Mouse (Mus musculus) CH12.LX (cell line): Measurements from ENCODE around the gene Fbxl17. TPM values are rescaled to one million over a fixed set of nuclear protein-coding genes. Genes with fewer than 3 reads are reported as not detected.

Experiments used
- DNase-seq: peaks from one replicate; pipeline ENCODE4 v3.0.0-alpha.2; 2013; ENCODE audit errors: extremely low read depth
- H3K27ac ChIP-seq: 2 replicates; pipeline ENCODE4 v1.5.1; 2012; ENCODE audit warnings: low read depth, mild to moderate bottlenecking, control low read depth, moderate library complexity; ENCODE audit not compliant: insufficient read depth
- H3K27me3 ChIP-seq: replicated peaks from 2 replicates; pipeline ENCODE3; 2012; ENCODE audit warnings: inconsistent platforms
- H3K36me3 ChIP-seq, 2 experiments: replicated peaks in 1 of 2; 2 replicates each; pipeline versions ENCODE3 to v1.6.1; 2012; ENCODE audit warnings: inconsistent platforms in 1 of 2, low read length in 1 of 2, mild to moderate bottlenecking in 1 of 2, mixed read lengths in 1 of 2, moderate library complexity in 1 of 2; ENCODE audit not compliant: control insufficient read depth in 1 of 2, insufficient read depth in 1 of 2
- H3K4me1 ChIP-seq, 2 experiments: 2 replicates each; pipeline ENCODE4 v1.6.1; 2012; ENCODE audit warnings: inconsistent platforms in 1 of 2, moderate library complexity in 1 of 2; ENCODE audit not compliant: insufficient read depth in 2 of 2, control insufficient read depth in 1 of 2
- H3K4me2 ChIP-seq: 2 replicates; pipeline ENCODE4 v1.6.1; 2012; ENCODE audit warnings: low read depth, mild to moderate bottlenecking, control low read depth; ENCODE audit not compliant: poor library complexity, insufficient read depth, severe bottlenecking
- H3K4me3 ChIP-seq, 3 experiments: fragments of 150-350 bp in 1 of 3; sonication (generic) in 1 of 3; replicated peaks in 1 of 3; 2 replicates each; pipeline versions ENCODE3 to v1.5.1; 2011 to 2012; ENCODE audit warnings: low read depth in 2 of 3, low read length in 2 of 3, mild to moderate bottlenecking in 2 of 3, moderate library complexity in 2 of 3, control low read depth in 1 of 3, improper control_type of control experiment in 1 of 3, inconsistent platforms in 1 of 3, mixed read lengths in 1 of 3; ENCODE audit not compliant: poor library complexity in 1 of 3
- H3K79me2 ChIP-seq: replicated peaks from 2 replicates; pipeline ENCODE4 v1.6.1; 2012; ENCODE audit warnings: mild to moderate bottlenecking, moderate library complexity; ENCODE audit not compliant: control insufficient read depth, poor library complexity, insufficient read depth, severe bottlenecking; ENCODE audit errors: extremely low read depth
- H3K9ac ChIP-seq: 2 replicates; pipeline ENCODE4 v1.6.1; 2012; ENCODE audit warnings: low read depth, mild to moderate bottlenecking, control low read depth, moderate library complexity; ENCODE audit not compliant: insufficient read depth
- H3K9me3 ChIP-seq: replicated peaks from 2 replicates; pipeline ENCODE3; 2012; ENCODE audit warnings: low read length, inconsistent platforms, mixed read lengths
- CHD2 ChIP-seq: IDR thresholded peaks from 2 replicates; pipeline ENCODE4 v1.6.1; 2011; ENCODE audit warnings: low read length, improper control_type of control experiment
- CTCF ChIP-seq, 2 experiments: IDR thresholded peaks in 1 of 2; conservative IDR thresholded peaks in 1 of 2; 2 replicates each; pipeline ENCODE4 v1.5.1; 2011 to 2012; ENCODE audit warnings: low read depth in 2 of 2, low read length in 2 of 2, improper control_type of control experiment in 1 of 2, inconsistent platforms in 1 of 2, mild to moderate bottlenecking in 1 of 2, moderate library complexity in 1 of 2
- KAT2A ChIP-seq: IDR thresholded peaks from 2 replicates; pipeline ENCODE4 v1.6.1; 2012; ENCODE audit warnings: low read length, improper control_type of control experiment, inconsistent platforms; ENCODE audit not compliant: insufficient replicate concordance
- MAFK ChIP-seq: IDR thresholded peaks from 2 replicates; pipeline ENCODE4 v1.6.1; 2011; ENCODE audit warnings: low read length, improper control_type of control experiment; ENCODE audit not compliant: insufficient replicate concordance
- MAZ ChIP-seq: IDR thresholded peaks from 2 replicates; pipeline ENCODE4 v1.6.1; 2012; ENCODE audit warnings: low read depth, mild to moderate bottlenecking, inconsistent platforms, low read length, improper control_type of control experiment, moderate library complexity
- POLR2AphosphoS2 ChIP-seq: IDR thresholded peaks from 2 replicates; pipeline ENCODE4 v1.6.1; 2011; ENCODE audit warnings: low read depth, low read length, improper control_type of control experiment
- TBP ChIP-seq: conservative IDR thresholded peaks from 2 replicates; pipeline ENCODE4 v1.6.1; 2011; ENCODE audit warnings: low read depth, low read length, improper control_type of control experiment
- TCF12 ChIP-seq: IDR thresholded peaks from 2 replicates; pipeline ENCODE4 v1.6.1; 2014; ENCODE audit warnings: low read depth, mild to moderate bottlenecking, inconsistent platforms, low read length, improper control_type of control experiment
- ZC3H11A ChIP-seq: IDR thresholded peaks from 2 replicates; pipeline ENCODE4 v1.6.1; 2012; ENCODE audit warnings: low read depth, mild to moderate bottlenecking, inconsistent platforms, low read length, improper control_type of control experiment
- ZKSCAN1 ChIP-seq: IDR thresholded peaks from 2 replicates; pipeline ENCODE4 v1.6.1; 2012; ENCODE audit warnings: low read depth, inconsistent platforms, low read length, improper control_type of control experiment, borderline replicate concordance
- ZMIZ1 ChIP-seq: IDR thresholded peaks from 2 replicates; pipeline ENCODE4 v1.6.1; 2012; ENCODE audit warnings: low read depth, mild to moderate bottlenecking, inconsistent platforms, low read length, improper control_type of control experiment
- ZNF384 ChIP-seq: IDR thresholded peaks from 2 replicates; pipeline ENCODE4 v1.6.1; 2012; ENCODE audit warnings: low read depth, low read length, improper control_type of control experiment, inconsistent platforms
- dilution Hi-C: fragments of 300-500 bp; cut with MboI; formaldehyde crosslinking; loops from 2 replicates; pipeline ENCODE4 v1.14.3; 2020; ENCODE audit warnings: low sequenced_read_pairs; ENCODE audit not compliant: extremely low pct_unique_long_range_greater_than_20kb, extremely low pct_ligation_motif_present
- in situ Hi-C: fragments of 300-500 bp; cut with MboI; formaldehyde crosslinking; loops from 3 replicates; pipeline ENCODE4 v1.14.3; 2019; ENCODE audit warnings: low sequenced_read_pairs, low pct_ligation_motif_present, low pct_unique_long_range_greater_than_20kb, mixed read lengths
- polyA plus RNA-seq: library from polyadenylated mRNA; unstranded; fragments of >175 nt; gene quantifications from 2 replicates; pipeline ENCODE4 v1.2.1, GENCODE M21; 2012; ENCODE audit warnings: low read depth; ENCODE audit not compliant: insufficient read length
- total RNA-seq, 2 experiments: library from RNA; depleted of rRNA; stranded (reverse); fragments of 300-350 nt in 1 of 2; fragments of >200 nt in 1 of 2; gene quantifications; 2 replicates each; pipeline ENCODE4 v1.2.3; 2012 to 2014

The Fbxl17 gene
- total and polyA plus RNA-seq, 3 experiments: 4.0 to 6.9 (median 4.3) TPM

DNA sequence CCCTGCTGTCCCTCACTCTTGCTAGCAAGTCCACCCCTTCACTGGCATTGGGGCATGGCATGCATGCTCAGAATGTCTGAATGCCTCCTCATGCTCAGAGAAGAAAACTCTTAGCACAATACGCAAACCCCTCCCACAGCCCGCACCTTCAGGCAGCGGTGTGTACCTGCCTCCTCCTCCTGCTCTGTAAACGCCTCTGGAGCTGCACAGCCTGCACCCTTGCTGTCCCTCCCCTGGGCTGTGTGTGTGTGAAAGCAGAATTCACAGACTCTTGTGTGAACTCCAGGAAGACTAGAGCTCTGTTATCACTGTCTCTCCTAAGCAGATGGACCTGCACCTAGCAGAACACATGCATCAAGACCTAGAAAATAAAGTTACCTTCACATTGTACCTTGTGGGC lies 76.0 kb downstream of the Fbxl17 start:
- no peak overlapping the region for H3K4me2 ChIP-seq
- no peak for DNase-seq
- no peak overlapping the region for H3K4me3 ChIP-seq
- H3K79me2 ChIP-seq: no peaks in the 10 kb centered on the region
- in situ Hi-C loops (no loop called here), dilution Hi-C loops (no loop called here)
- H3K9ac ChIP-seq: no peak overlapping the region
- TF ChIP-seq TBP: no peak
- TF ChIP-seq ZNF384: no peak
- no peak for TF ChIP-seq KAT2A
- no peak for TF ChIP-seq POLR2AphosphoS2
- no peak for TF ChIP-seq CTCF (conservative IDR thresholded peaks at IDR 0.05 in 1 of 2, IDR thresholded peaks at IDR 0.05 in 1 of 2; ENCODE audit: low read depth in 2 of 2, low read length in 2 of 2)
- TF ChIP-seq MAZ: no peak
- H3K27ac ChIP-seq: no peak overlapping the region
- peaks cover 0 to 11% of the 10 kb centered on the region in 2 experiments for H3K36me3 ChIP-seq
- peaks cover 3 to 13% of the 10 kb centered on the region in 2 experiments; a peak in 3 of 4 replicates for H3K4me1 ChIP-seq
- H3K27me3 ChIP-seq: no peaks in the 10 kb centered on the region
- H3K9me3 ChIP-seq: peaks cover 2% of the 10 kb centered on the region

DNA sequence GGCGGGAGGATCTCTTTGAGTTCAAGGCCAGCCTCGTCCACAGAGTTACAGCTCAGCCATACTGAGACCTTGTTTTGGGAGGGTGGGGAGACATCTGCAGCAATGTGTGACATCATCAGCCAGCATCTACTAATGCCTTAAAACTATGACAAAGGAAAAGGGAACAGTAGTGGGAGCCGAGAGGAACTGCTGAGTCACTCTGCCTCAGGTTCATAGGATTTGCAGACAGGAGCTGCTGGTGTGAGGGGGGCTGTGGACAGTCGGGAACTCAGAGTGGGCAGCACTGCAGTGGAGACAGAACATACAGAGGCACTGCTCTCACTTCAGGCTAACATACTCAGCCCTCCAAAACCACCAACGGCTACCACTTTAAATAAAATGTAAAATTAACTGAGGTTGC lies 77.1 kb downstream of the Fbxl17 start:
- dilution Hi-C loops: no loop called here
- TF ChIP-seq ZMIZ1 (no peak), MAFK (no peak), ZC3H11A (no peak)
- TF ChIP-seq, all 38 proteins: peak for 0
- Histone ChIP-seq H3K36me3 (peaks cover 0 to 11% of the 10 kb centered on the region in 2 experiments), H3K27ac (no peak overlapping the region), H3K9ac (no peak overlapping the region), H3K4me3 (no peak overlapping the region), H3K79me2 (no peaks in the 10 kb centered on the region), H3K27me3 (no peaks in the 10 kb centered on the region), H3K4me2 (no peak overlapping the region), H3K9me3 (peaks cover 2% of the 10 kb centered on the region), H3K4me1 (peaks cover 3 to 13% of the 10 kb centered on the region in 2 experiments; a peak in 3 of 4 replicates)
- in situ Hi-C loops: no loop called here
- DNase-seq: no peak

DNA sequence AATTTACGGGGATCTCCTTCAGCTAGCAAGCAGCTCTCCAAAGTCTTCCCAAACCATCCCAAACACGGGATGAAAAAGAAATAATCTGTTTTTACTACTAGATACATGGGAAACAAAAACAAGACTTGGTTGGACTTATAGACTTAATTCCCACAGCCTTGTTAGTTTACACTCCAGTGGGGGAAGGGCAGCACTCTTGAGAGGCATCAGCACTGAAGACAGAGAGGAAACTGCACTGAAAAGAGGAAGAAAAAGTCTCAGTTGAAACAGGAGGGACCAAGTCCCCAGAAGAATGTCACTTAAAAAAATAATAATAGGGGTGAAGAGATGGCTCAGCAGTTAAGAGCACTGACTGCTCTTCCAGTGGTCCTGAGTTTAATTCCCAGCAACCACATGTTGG lies 78.0 kb downstream of the Fbxl17 start:
- Histone ChIP-seq H3K27ac (no peak overlapping the region), H3K79me2 (no peaks in the 10 kb centered on the region), H3K9me3 (peaks cover 2% of the 10 kb centered on the region), H3K27me3 (no peaks in the 10 kb centered on the region), H3K4me3 (no peak overlapping the region), H3K4me2 (no peak overlapping the region), H3K4me1 (peaks cover 3 to 13% of the 10 kb centered on the region in 2 experiments; a peak in 3 of 4 replicates), H3K36me3 (peaks cover 0 to 11% of the 10 kb centered on the region in 2 experiments), H3K9ac (no peak overlapping the region)
- dilution Hi-C loops: no loop called here
- in situ Hi-C loops: no loop called here
- peak; percentile 56 for DNase-seq
- peak; percentile 65; the same call in 1 of the 2 replicates for TF ChIP-seq CHD2
- no peak for TF ChIP-seq TCF12
- no peak for TF ChIP-seq ZKSCAN1
